Mouse (Mus musculus): ENCODE data around the gene Vps13a.

DNA sequence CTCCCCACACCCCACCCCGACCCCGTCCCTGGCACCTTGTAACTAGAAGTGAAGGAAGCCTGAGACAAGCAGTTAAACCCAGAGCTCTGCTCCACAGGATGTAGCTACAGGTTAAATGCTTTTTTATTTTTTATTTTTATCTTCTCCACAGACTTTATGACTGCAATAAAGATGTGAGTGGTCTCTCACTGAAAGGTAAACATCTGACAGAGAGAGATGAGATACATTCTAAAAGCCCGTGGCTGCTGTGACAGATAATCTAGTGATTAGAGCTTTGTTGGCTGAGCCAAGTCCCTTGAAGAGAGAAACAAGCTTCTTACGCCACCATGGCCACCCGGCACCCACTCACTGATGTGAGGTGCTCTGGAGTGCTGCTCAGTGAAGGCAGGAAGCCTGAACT lies 34.1 kb upstream of the Vps13a start:
- TF ChIP-seq MAFK (IDR thresholded peaks at IDR 0.05; ENCODE audit: insufficient read depth, low read depth, low read length) (no peak), HCFC1 (IDR thresholded peaks at IDR 0.05; ENCODE audit: borderline replicate concordance, insufficient read depth, low read length) (no peak), CHD2 (IDR thresholded peaks at IDR 0.05; ENCODE audit: low read depth, low read length) (no peak), ZNF384 (IDR thresholded peaks at IDR 0.05; ENCODE audit: low read depth, low read length) (no peak), ZC3H11A (IDR thresholded peaks at IDR 0.05; ENCODE audit: borderline replicate concordance, low read depth, low read length) (no peak)

All from ES-E14 (cell line).